ENCODE assay signal across 9 mouse cellular contexts in genomic region chr5:62706900-62707299, GRCm38 (mm10). TPM values are rescaled to one million over a fixed set of nuclear protein-coding genes. Genes with fewer than 3 reads are reported as not detected.
DNase-seq lines count a peak whose midpoint lies in the region; ATAC-seq and TF ChIP-seq lines count a peak whose summit lies in the region.
"Had no signal": no experiment of that assay in that cellular context is flagged by ENCODE, and none has a peak within 500 bp of the region (broad histone marks: within the 10 kb centered on the region; RNA-seq: fewer than 3 reads in every experiment).

No protein-coding gene starts in this region.

- WGBS in lung, adult 2 months: 47% methylated on average over 7 of the region's 7 CpGs

- TF ChIP-seq CTCF in lung, adult 2 months (IDR thresholded peaks at IDR 0.05; ENCODE audit: insufficient read depth, low read length): no peak

- ATAC-seq in hematopoietic stem cell, adult 5-6 weeks (replicated peaks in 1 of 2; ENCODE audit: insufficient read depth in 1 of 2, low FRiP score in 2 of 2, low TSS enrichment in 1 of 2, low read depth in 1 of 2, poor library complexity in 2 of 2, severe bottlenecking in 2 of 2): 0 out of 4 replicates have a peak, but pooled peaks have one; percentile 24 to 34
- no peak for ATAC-seq in erythroblast, adult 5-6 weeks (replicated peaks; ENCODE audit: low FRiP score, poor library complexity, severe bottlenecking)

- DNase-seq in lung, postnatal 10 days: peak; percentile 32
- DNase-seq in lung, adult 2 months: no peak
- peak; percentile 65 to 76 for DNase-seq in cerebellum, postnatal 14 days
- DNase-seq in left cerebral cortex, adult 9 months (ENCODE audit: low spot score in 2 of 2): peak; percentile 37 to 77
- peak; percentile 9 for DNase-seq in retina, adult 2 months (ENCODE audit: low read depth, low spot score)
- DNase-seq in spleen, adult 18-20 months: no peak

- no peaks in the 10 kb centered on the region; the same call in 1 of the 2 replicates for H3K4me1 ChIP-seq in lung, adult 2 months (ENCODE audit: control insufficient read depth, insufficient read depth, low read length)
- H3K4me1 ChIP-seq: lung, embryonic 15.5 days had no signal

- TF ChIP-seq POLR2A in lung, adult 2 months (IDR thresholded peaks at IDR 0.05; ENCODE audit: borderline replicate concordance, extremely low read depth, low read depth, low read length): no peak

- H3K4me3 ChIP-seq in lung, adult 2 months (replicated peaks; ENCODE audit: extremely low read depth, low read depth, low read length): no peak overlapping the region
- H3K4me3 ChIP-seq: lung, embryonic 15.5 days had no signal

RNA-seq across cellular contexts. Expression of gene Arap2, which starts 59.1 kb away (rescaled TPM):
- polyA plus RNA-seq in lung, adult 2 months (2012; rRNA removed): 6.4 and 15.8 TPM in 2 replicates
- 34.0 and 36.3 TPM in 2 replicates for total RNA-seq in hematopoietic stem cell, adult 5-6 weeks (2017)
- total RNA-seq in erythroblast, adult 5-6 weeks (2015; ENCODE audit: low replicate concordance): 4.8 and 7.5 TPM in 2 replicates
- 2.1 and 5.6 TPM in 2 replicates for total RNA-seq in erythroblast, adult 5-6 weeks (2017; ENCODE audit: low replicate concordance)

Comparison
In these comparisons a context has a peak if more than half of its experiments do, and no peak if none do; other contexts are left out.
1. DNase-seq: peak in lung, postnatal 10 days (single experiment), cerebellum, postnatal 14 days (2 of 2), left cerebral cortex, adult 9 months (2 of 2) and retina, adult 2 months (single experiment); none in lung, adult 2 months (single experiment) and spleen, adult 18-20 months (0 of 2).